Mouse (Mus musculus) E14TG2a.4 (cell line): ENCODE data around the gene Chrm4.
A peak's percentile ranks its signal among the peaks of the same experiment; 100 is the strongest.

Experiments used
- H3K27me3 ChIP-seq: 2 replicates; pipeline ENCODE4 v1.6.1; 2014; ENCODE audit warnings: low read length, control low read depth; ENCODE audit not compliant: insufficient read depth
- H3K36me3 ChIP-seq: 2 replicates; pipeline ENCODE4 v1.6.1; 2014; ENCODE audit warnings: low read length, control low read depth; ENCODE audit not compliant: insufficient read depth
- H3K4me1 ChIP-seq: replicated peaks from 2 replicates; pipeline ENCODE4 v1.6.1; 2014; ENCODE audit warnings: low read depth, low read length, control low read depth
- H3K4me3 ChIP-seq: replicated peaks from 2 replicates; pipeline ENCODE4 v1.5.1; 2014; ENCODE audit warnings: mild to moderate bottlenecking, low read length
- H3K9me3 ChIP-seq: 2 replicates; pipeline ENCODE4 v1.6.1; 2014; ENCODE audit warnings: low read length, control low read depth
- CTCF ChIP-seq: conservative IDR thresholded peaks from 2 replicates; pipeline ENCODE4 v1.5.1; 2014; ENCODE audit warnings: low read length
- NANOG ChIP-seq: IDR thresholded peaks from 2 replicates; pipeline ENCODE4 v1.6.1; 2014; ENCODE audit warnings: borderline replicate concordance, low read length, mixed read lengths
- POU5F1 ChIP-seq: IDR thresholded peaks from 2 replicates; pipeline ENCODE4 v1.6.1; 2014; ENCODE audit warnings: low read length, borderline replicate concordance

The Chrm4 gene

DNA sequence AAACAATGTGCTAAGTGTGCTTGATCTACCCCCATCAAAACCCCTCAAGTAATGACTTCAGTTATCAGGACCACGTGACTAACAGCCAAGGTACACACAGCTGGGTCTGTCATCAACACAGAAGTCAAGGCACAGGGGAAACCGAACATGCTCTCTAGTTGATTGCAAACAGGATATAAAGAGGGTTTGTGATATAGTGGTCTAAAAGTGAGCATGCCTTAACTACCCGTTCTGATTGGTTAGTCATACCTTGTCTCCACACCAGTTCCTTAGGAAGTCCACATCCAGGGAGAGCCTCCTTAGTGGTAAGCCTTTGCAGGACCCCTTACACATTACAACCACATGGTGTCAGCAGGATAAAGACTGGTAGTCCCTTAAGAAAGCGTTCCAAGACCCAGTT, 6.9 kb upstream of the Chrm4 start:
- peaks cover 38% of the 10 kb centered on the region for H3K36me3 ChIP-seq
- H3K4me1 ChIP-seq = peaks cover 47% of the 10 kb centered on the region
- TF ChIP-seq CTCF (no peak), NANOG (no peak), POU5F1 (no peak)
- H3K9me3 ChIP-seq = no peaks in the 10 kb centered on the region
- H3K27me3 ChIP-seq = peaks cover 52% of the 10 kb centered on the region
- no peak overlapping the region for H3K4me3 ChIP-seq

DNA sequence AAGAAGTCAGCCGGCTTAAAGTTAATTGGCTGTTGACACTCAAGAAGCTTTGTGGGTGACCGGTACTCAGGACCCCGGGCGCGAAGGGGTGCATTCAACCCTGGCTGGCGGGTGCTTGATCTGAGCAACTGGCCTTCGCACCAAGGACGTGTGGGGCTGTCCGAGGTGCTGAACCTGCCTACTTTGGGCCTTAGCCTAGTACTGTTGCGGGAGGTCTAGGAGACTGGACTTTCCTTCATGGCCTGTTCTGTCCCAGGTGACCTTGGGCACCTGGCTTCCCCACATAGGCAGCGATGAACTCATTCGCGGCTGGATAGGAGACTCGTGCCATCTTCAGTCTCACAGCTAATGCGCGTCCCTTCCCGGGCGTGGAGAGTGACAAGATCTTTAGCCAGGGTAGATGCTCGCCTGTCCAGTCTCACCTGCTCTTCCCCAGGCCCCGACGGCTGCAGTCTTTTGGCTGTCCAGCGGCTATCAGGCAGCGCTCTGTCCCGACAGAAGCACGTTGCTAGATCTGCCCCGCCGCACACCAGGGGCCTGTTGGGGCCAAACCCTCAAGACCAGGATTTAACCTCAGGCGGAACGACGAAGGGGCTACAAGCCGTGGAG, 5.8 kb upstream of the Chrm4 start:
- H3K4me1 ChIP-seq = peaks cover 58% of the 10 kb centered on the region
- TF ChIP-seq CTCF (no peak), POU5F1 (no peak), NANOG (no peak)
- H3K4me3 ChIP-seq = peak overlapping the region; percentile 83
- peaks cover 64% of the 10 kb centered on the region for H3K27me3 ChIP-seq
- no peaks in the 10 kb centered on the region for H3K9me3 ChIP-seq
- peaks cover 27% of the 10 kb centered on the region for H3K36me3 ChIP-seq

DNA sequence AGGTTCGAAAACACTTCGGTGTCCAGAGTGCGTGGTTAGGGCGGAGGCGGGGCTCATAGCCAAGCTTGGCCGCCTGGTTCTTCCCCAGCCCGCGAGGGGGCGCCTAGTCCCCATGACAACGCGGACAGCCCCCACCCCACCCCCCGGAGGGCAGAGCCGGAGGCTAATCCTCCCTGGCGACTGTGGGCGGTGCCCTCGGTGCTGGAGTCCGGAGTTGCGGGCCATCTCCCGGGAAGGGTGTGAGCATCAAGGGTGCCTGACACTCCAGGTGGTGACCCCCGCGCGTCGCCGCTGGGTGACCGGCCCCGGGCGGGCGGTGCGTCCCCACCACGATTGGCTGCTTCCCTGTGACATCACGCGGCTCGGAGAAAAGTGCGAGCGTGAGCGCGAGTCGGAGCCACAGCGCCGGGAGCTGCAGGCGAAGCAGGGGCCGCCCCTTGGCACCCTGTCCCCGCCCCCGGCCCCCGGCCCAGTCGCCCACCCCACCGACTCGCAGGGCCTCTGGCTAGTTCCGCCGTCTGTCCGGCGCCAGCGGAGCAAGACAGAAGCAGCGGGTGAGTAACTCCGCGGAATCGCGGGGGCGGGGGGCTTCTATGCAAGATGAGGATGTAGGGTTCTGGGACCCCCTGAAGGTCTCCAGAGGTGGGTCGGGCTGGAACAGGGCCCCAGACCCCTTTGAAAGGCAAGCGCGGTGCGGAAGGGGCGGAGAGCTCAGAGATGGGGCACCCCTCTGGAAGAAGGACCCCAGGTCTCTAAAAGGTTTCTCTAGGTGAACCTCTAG, 5.1 kb upstream of the Chrm4 start:
- H3K4me1 ChIP-seq = peaks cover 64% of the 10 kb centered on the region
- H3K27me3 ChIP-seq = peaks cover 71% of the 10 kb centered on the region
- TF ChIP-seq CTCF (peak; percentile 37), POU5F1 (no peak)
- H3K4me3 ChIP-seq = peak overlapping the region; percentile 83
- peaks cover 20% of the 10 kb centered on the region for H3K36me3 ChIP-seq
- no peaks in the 10 kb centered on the region for H3K9me3 ChIP-seq

DNA sequence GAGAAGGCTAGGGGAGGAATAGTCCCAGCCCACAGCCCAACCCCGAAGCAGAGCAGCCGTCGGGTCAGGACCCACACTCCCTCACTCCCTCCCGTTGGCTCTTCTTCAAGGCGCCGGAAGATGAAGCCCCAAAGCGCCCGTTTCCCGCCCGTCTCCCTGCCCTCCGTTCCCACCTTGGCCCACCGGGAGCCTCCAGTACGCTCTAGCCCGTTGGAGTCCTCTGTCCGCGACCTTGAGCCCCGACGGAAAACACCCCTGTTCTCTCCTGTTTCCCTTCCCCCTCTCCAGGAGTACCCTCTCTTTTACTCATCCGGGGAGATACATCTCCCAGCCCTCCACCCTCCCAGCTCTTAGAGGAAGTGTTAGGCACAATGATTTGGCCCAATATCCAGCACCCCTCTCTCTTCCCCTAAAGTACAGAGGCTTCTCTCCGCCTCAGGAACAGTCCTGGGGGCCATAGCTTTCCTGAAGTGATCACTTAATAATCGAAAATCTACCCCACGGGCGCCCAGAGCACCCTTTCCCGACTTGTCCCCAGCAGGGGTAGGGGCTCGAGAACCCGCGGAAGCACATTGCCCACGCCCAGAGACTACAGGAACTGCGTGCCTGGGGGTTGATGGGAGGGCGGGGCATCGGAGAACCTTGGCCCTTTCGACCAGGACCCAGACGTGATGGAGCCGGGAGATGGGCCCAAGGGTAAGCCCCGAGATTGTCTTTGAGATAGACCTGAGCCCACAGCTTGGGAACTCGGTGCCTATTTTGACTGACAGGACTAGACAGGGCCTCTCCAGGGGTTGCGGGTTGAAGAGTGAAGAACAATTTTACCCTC, 4.2 kb upstream of the Chrm4 start:
- Histone ChIP-seq H3K36me3 (peaks cover 12% of the 10 kb centered on the region), H3K4me1 (peaks cover 72% of the 10 kb centered on the region), H3K9me3 (no peaks in the 10 kb centered on the region), H3K4me3 (peak overlapping the region; percentile 83), H3K27me3 (peaks cover 77% of the 10 kb centered on the region)
- TF ChIP-seq CTCF (no peak), NANOG (no peak), POU5F1 (no peak)

DNA sequence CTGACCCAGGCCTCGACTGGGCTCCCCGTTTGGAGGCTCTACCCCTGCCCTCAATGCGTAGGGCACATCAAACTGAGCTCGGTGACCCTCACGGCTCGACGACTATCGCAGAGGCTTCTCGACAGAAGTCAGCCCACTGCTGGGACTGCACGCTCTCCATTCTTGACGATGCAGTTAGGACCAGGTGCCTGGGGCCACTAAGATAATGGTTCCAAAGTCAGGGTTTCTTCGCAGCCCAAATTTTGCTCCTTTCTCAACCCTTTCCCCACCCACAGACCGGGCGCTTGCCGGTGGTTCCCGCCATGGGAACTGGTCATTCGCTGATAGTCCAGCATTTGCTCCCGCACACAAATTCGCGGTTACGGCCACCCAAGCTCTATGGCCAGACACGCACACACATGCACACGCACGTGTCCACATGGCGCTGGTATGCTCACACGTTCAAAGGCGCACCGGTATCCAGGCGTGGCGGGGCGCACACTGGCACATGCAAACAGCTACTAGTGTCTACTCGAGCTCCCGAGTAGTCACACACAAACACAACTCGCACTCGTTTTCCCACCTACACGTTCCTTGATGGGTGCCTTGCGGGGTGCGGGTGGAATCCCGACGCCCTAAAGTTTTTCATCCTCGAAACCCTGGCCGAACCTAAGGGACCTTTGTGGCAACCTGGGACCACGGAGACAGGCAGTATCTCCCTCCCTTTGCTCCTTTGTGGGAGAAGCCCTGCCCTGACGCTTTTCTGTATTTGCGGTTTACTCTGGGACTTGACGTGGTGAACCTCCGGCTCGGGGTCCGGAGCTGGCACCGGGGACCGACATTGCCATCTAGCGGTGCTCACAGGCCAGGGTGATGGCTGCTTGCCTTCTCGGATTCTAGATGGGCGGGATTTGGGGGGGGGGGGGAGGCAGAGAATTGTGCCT, 3.4 kb upstream of the Chrm4 start:
- no peaks in the 10 kb centered on the region for H3K9me3 ChIP-seq
- peaks cover 85% of the 10 kb centered on the region for H3K27me3 ChIP-seq
- peaks cover 80% of the 10 kb centered on the region for H3K4me1 ChIP-seq
- peaks cover 3% of the 10 kb centered on the region for H3K36me3 ChIP-seq
- peak overlapping the region; percentile 83 for H3K4me3 ChIP-seq
- TF ChIP-seq CTCF = peak; percentile 48
- TF ChIP-seq POU5F1 = no peak
- no peak for TF ChIP-seq NANOG

DNA sequence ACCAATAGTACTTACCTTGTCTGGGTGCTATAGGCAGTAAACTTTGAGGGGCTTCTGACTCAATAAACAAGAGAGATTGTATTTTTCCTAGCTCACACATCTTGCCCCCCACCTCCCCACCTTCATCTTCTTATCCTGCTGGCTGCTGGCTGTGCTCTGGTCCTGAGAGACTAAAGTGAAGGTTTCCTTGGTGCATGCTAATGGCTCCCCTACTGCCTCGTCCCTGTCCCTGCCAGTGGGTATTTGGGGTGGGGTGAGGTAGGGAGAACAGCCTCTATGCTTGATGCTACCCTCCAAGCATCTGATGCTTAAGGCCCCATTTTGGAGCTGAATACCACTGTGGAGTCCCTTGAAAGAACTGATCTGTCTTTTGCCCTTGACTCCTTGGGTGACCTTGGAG, 2.3 kb upstream of the Chrm4 start:
- Histone ChIP-seq H3K36me3 (no peaks in the 10 kb centered on the region), H3K9me3 (no peaks in the 10 kb centered on the region), H3K4me1 (peaks cover 87% of the 10 kb centered on the region), H3K4me3 (peak overlapping the region; percentile 39; the same call in 1 of the 2 replicates), H3K27me3 (peaks cover 92% of the 10 kb centered on the region)
- TF ChIP-seq CTCF = no peak
- TF ChIP-seq POU5F1 = no peak
- no peak for TF ChIP-seq NANOG

DNA sequence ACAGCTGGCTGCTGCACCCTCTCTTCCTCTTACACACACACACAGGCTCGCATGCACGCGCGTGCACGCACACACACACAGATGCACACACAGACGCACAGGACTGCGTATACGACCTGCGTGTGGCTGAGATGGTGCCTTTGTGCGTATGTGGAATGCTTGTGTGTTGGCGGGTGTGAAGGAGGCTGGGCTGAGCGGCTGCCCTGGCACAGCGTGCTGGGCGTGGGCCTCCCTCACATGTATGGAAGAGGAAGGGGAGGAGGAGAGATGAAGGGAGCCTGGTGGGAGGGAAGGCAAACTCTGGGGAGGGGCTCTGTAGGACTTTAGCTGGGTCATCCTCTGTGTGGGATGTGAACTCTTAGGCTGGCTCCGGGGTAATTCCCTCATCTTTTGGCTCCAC, 1.6 kb upstream of the Chrm4 start:
- TF ChIP-seq CTCF (no peak), NANOG (no peak), POU5F1 (no peak)
- H3K36me3 ChIP-seq = no peaks in the 10 kb centered on the region
- H3K4me3 ChIP-seq = peak overlapping the region; percentile 39
- no peaks in the 10 kb centered on the region for H3K9me3 ChIP-seq
- peaks cover 93% of the 10 kb centered on the region for H3K4me1 ChIP-seq
- peaks cover 86% of the 10 kb centered on the region for H3K27me3 ChIP-seq

DNA sequence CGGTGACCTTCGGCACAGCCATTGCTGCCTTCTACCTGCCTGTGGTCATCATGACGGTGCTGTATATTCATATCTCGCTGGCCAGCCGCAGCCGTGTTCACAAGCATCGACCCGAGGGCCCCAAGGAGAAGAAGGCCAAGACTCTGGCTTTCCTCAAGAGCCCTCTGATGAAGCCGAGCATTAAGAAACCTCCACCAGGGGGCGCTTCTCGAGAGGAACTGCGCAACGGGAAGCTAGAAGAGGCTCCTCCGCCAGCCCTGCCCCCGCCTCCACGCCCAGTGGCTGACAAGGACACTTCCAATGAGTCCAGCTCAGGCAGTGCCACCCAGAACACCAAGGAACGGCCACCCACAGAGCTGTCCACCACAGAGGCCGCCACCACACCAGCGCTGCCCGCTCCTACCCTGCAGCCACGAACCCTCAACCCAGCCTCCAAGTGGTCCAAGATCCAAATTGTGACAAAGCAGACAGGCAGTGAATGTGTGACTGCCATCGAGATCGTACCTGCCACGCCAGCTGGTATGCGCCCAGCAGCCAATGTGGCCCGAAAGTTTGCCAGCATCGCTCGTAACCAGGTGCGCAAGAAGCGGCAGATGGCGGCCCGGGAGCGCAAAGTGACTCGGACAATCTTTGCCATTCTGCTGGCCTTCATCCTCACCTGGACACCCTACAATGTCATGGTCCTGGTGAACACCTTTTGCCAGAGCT, 931 bp downstream of the Chrm4 start:
- H3K4me3 ChIP-seq = peak overlapping the region; percentile 74
- TF ChIP-seq POU5F1 (no peak), NANOG (no peak), CTCF (peak; percentile 64)
- H3K4me1 ChIP-seq = peaks cover 85% of the 10 kb centered on the region
- no peaks in the 10 kb centered on the region for H3K9me3 ChIP-seq
- H3K27me3 ChIP-seq = peaks cover 60% of the 10 kb centered on the region
- peaks cover 2% of the 10 kb centered on the region; the same call in 1 of the 2 replicates for H3K36me3 ChIP-seq
